Mouse (Mus musculus) small intestine, adult 2 months (tissue): ENCODE measurements around the gene Stx17.

Source experiments
- CTCF ChIP-seq: fragments of 200-500 bp; IDR thresholded peaks from 2 replicates; pipeline ENCODE4 v1.5.1; 2012; ENCODE audit warnings: low read depth, mild to moderate bottlenecking, control low read depth, inconsistent platforms, low read length, moderate library complexity, mixed read lengths; ENCODE audit not compliant: insufficient replicate concordance, insufficient read length; ENCODE audit errors: extremely low read depth
- POLR2A ChIP-seq: fragments of 200-500 bp; IDR thresholded peaks from 2 replicates; pipeline ENCODE4 v1.6.1; 2012; ENCODE audit warnings: low read depth, mild to moderate bottlenecking, control low read depth, inconsistent platforms, low read length, moderate library complexity

DNA sequence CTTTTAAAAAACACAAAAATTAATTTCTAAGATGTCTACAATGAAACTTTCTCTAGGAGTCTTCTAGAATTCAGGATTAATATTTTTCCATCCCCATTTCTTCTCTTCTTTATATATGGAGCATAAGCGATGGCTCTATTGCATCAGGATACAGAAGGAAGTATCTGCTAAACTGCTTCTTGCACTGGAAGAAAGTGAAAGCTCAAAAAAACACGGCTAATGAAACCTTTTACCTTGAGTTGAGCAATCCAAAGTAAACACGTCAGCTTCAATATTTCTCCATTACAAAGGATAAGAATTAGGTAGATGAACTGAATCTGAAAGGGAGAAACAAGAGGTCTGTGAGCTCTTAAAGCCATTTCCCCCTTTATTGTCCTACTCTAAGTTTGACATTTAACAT lies 8.0 kb downstream of the Stx17 start:
- TF ChIP-seq POLR2A = no peak
- no peak for TF ChIP-seq CTCF
